Mouse (Mus musculus): ENCODE results near the gene Asb12. TPM values are rescaled to one million over a fixed set of nuclear protein-coding genes. Genes with fewer than 3 reads are reported as not detected.
A peak's percentile ranks its signal among the peaks of the same experiment; 100 is the strongest.
"Not testable (repeated sequence)": the region's sequence is repeated elsewhere in the genome, so short reads cannot be mapped to it uniquely, and the experiment has no call there.

Asb12 gene
- not detected in 2 replicates for polyA plus RNA-seq (2016; fragmentation: Nextera tagmentation; extraction: Ambion mirVana)

- H3K4me3 ChIP-seq, result no peak within 1 kb of the TSS
- 88% methylated on average over 2 of the region's 2 CpGs for WGBS
- DNase-seq (ENCODE audit: extremely low spot score, low spot score), result no peak
- H3K27ac ChIP-seq, result no peak within 1 kb of the TSS
- H3K9me3 ChIP-seq, result peaks cover 5% of the 10 kb centered on the region; the same call in 1 of the 2 replicates
- H3K4me1 ChIP-seq, result no peaks in the 10 kb centered on the region
- H3K27me3 ChIP-seq (ENCODE audit: poor library complexity, severe bottlenecking), result no peaks in the 10 kb centered on the region
- H3K36me3 ChIP-seq (replicated peaks), result no peaks in the 10 kb centered on the region
These were observed at the start of gene Asb12, which contains the start of gene Pfn5 for GRCm38 (mm10) chrX:95557887-95558286. Gene Asb12 (minus strand): TSS chrX:95557987. Gene Pfn5 (plus strand): TSS chrX:95558104.

- no peaks in the 10 kb centered on the region for H3K9me3 ChIP-seq
- H3K27ac ChIP-seq, result no peak overlapping the region
- WGBS, result 93% methylated on average over 5 of the region's 5 CpGs
- H3K27me3 ChIP-seq (ENCODE audit: poor library complexity, severe bottlenecking), result no peaks in the 10 kb centered on the region
- no peaks in the 10 kb centered on the region for H3K36me3 ChIP-seq (replicated peaks)
- no peak for DNase-seq (ENCODE audit: extremely low spot score, low spot score)
- no peaks in the 10 kb centered on the region for H3K4me1 ChIP-seq
- no peak overlapping the region for H3K4me3 ChIP-seq
These were observed 42.8 kb upstream of the Asb12 start for GRCm38 (mm10) chrX:95600609-95601008.

- Histone ChIP-seq H3K9me3 (no peaks in the 10 kb centered on the region), H3K4me1 (no peaks in the 10 kb centered on the region), H3K36me3 (replicated peaks) (no peaks in the 10 kb centered on the region), H3K27me3 (ENCODE audit: poor library complexity, severe bottlenecking) (no peaks in the 10 kb centered on the region), H3K27ac (no peak overlapping the region), H3K4me3 (no peak overlapping the region)
- WGBS, result 72% methylated on average over 4 of the region's 4 CpGs
- DNase-seq (ENCODE audit: extremely low spot score, low spot score), result no peak
These were observed 3.5 kb downstream of the Asb12 start for GRCm38 (mm10) chrX:95554321-95554720.

GRCm38 (mm10) chrX:95535493-95535892, 22.3 kb downstream of the Asb12 start:
- not testable (repeated sequence) for H3K27me3 ChIP-seq (ENCODE audit: poor library complexity, severe bottlenecking); DNase-seq (ENCODE audit: extremely low spot score, low spot score); H3K27ac ChIP-seq; H3K4me3 ChIP-seq; H3K36me3 ChIP-seq (replicated peaks); H3K9me3 ChIP-seq; H3K4me1 ChIP-seq
- WGBS, result 98% methylated on average over 2 of the region's 2 CpGs

- WGBS, result 90% methylated on average over 2 of the region's 2 CpGs
- no peaks in the 10 kb centered on the region for H3K36me3 ChIP-seq (replicated peaks)
- H3K27me3 ChIP-seq (ENCODE audit: poor library complexity, severe bottlenecking), result peaks cover 11% of the 10 kb centered on the region
- no peak overlapping the region for H3K27ac ChIP-seq
- no peaks in the 10 kb centered on the region for H3K9me3 ChIP-seq
- no peak for DNase-seq (ENCODE audit: extremely low spot score, low spot score)
- no peaks in the 10 kb centered on the region for H3K4me1 ChIP-seq
- H3K4me3 ChIP-seq, result no peak overlapping the region
These were observed 32.6 kb downstream of the Asb12 start for GRCm38 (mm10) chrX:95525166-95525565.

- H3K27ac ChIP-seq, result no peak overlapping the region
- H3K27me3 ChIP-seq (ENCODE audit: poor library complexity, severe bottlenecking), result peaks cover 12% of the 10 kb centered on the region
- no peak for DNase-seq (ENCODE audit: extremely low spot score, low spot score)
- no peaks in the 10 kb centered on the region for H3K36me3 ChIP-seq (replicated peaks)
- H3K4me1 ChIP-seq, result no peaks in the 10 kb centered on the region
- H3K9me3 ChIP-seq, result no peaks in the 10 kb centered on the region
- H3K4me3 ChIP-seq, result no peak overlapping the region
These were observed 33.9 kb downstream of the Asb12 start for GRCm38 (mm10) chrX:95523883-95524282.

GRCm38 (mm10) chrX:95457166-95457565, 100.6 kb downstream of the Asb12 start:
- H3K4me3 ChIP-seq, result no peak overlapping the region
- no peaks in the 10 kb centered on the region for H3K36me3 ChIP-seq (replicated peaks)
- no peaks in the 10 kb centered on the region for H3K27me3 ChIP-seq (ENCODE audit: poor library complexity, severe bottlenecking)
- DNase-seq (ENCODE audit: extremely low spot score, low spot score), result no peak
- WGBS, result 80% methylated on average over 3 of the region's 3 CpGs
- no peak overlapping the region for H3K27ac ChIP-seq
- no peaks in the 10 kb centered on the region for H3K9me3 ChIP-seq
- H3K4me1 ChIP-seq, result no peaks in the 10 kb centered on the region

- peaks cover 15% of the 10 kb centered on the region; the same call in 1 of the 2 replicates for H3K27me3 ChIP-seq (ENCODE audit: poor library complexity, severe bottlenecking)
- H3K27ac ChIP-seq, result no peak overlapping the region
- H3K9me3 ChIP-seq, result no peaks in the 10 kb centered on the region; the same call in 1 of the 2 replicates
- no peaks in the 10 kb centered on the region for H3K36me3 ChIP-seq (replicated peaks)
- peaks cover 23% of the 10 kb centered on the region for H3K4me1 ChIP-seq
- H3K4me3 ChIP-seq, result no peak overlapping the region
- WGBS, result 72% methylated on average over 2 of the region's 2 CpGs
- no peak for DNase-seq (ENCODE audit: extremely low spot score, low spot score)
These were observed 111.9 kb downstream of the Asb12 start for GRCm38 (mm10) chrX:95445866-95446265.

- 32% methylated on average over 3 of the region's 3 CpGs for WGBS
- peaks cover 23% of the 10 kb centered on the region for H3K4me1 ChIP-seq
- peak overlapping the region; percentile 87 for H3K27ac ChIP-seq
- peaks cover 15% of the 10 kb centered on the region; the same call in 1 of the 2 replicates for H3K27me3 ChIP-seq (ENCODE audit: poor library complexity, severe bottlenecking)
- H3K4me3 ChIP-seq, result peak overlapping the region; percentile 62
- no peaks in the 10 kb centered on the region for H3K36me3 ChIP-seq (replicated peaks)
- no peak for DNase-seq (ENCODE audit: extremely low spot score, low spot score)
- H3K9me3 ChIP-seq, result no peaks in the 10 kb centered on the region; the same call in 1 of the 2 replicates
These were observed 112.6 kb downstream of the Asb12 start for GRCm38 (mm10) chrX:95445141-95445540.

- Histone ChIP-seq H3K27ac (peak within 1 kb of the TSS; percentile 87), H3K4me3 (peak within 1 kb of the TSS; percentile 62), H3K27me3 (ENCODE audit: poor library complexity, severe bottlenecking) (peaks cover 15% of the 10 kb centered on the region; the same call in 1 of the 2 replicates), H3K36me3 (replicated peaks) (no peaks in the 10 kb centered on the region), H3K9me3 (no peaks in the 10 kb centered on the region; the same call in 1 of the 2 replicates), H3K4me1 (peaks cover 23% of the 10 kb centered on the region)
- peak; percentile 78 for DNase-seq (ENCODE audit: extremely low spot score, low spot score)
- WGBS, result 21% methylated on average over 19 of the region's 19 CpGs
These were observed 113.0 kb downstream of the Asb12 start, which contains the start of gene Amer1 for GRCm38 (mm10) chrX:95444776-95445111. Gene Amer1 (minus strand): TSS chrX:95444872.

GRCm38 (mm10) chrX:95443898-95444775, 113.7 kb downstream of the Asb12 start:
- no peak for DNase-seq (ENCODE audit: extremely low spot score, low spot score)
- peaks cover 3% of the 10 kb centered on the region; the same call in 1 of the 2 replicates for H3K36me3 ChIP-seq (replicated peaks)
- peak overlapping the region; percentile 62 for H3K4me3 ChIP-seq
- peaks cover 23% of the 10 kb centered on the region for H3K4me1 ChIP-seq
- 24% methylated on average over 42 of the region's 42 CpGs for WGBS
- peaks cover 15% of the 10 kb centered on the region; the same call in 1 of the 2 replicates for H3K27me3 ChIP-seq (ENCODE audit: poor library complexity, severe bottlenecking)
- no peaks in the 10 kb centered on the region; the same call in 1 of the 2 replicates for H3K9me3 ChIP-seq
- peak overlapping the region; percentile 87 for H3K27ac ChIP-seq

GRCm38 (mm10) chrX:95443390-95443789, 114.4 kb downstream of the Asb12 start:
- peak; percentile 15 for DNase-seq (ENCODE audit: extremely low spot score, low spot score)
- Histone ChIP-seq H3K4me3 (peak overlapping the region; percentile 62), H3K4me1 (peaks cover 23% of the 10 kb centered on the region), H3K27me3 (ENCODE audit: poor library complexity, severe bottlenecking) (peaks cover 15% of the 10 kb centered on the region; the same call in 1 of the 2 replicates), H3K9me3 (no peaks in the 10 kb centered on the region), H3K36me3 (replicated peaks) (peaks cover 3% of the 10 kb centered on the region; the same call in 1 of the 2 replicates), H3K27ac (peak overlapping the region; percentile 87)
- WGBS, result 36% methylated on average over 12 of the region's 12 CpGs

- no peak for DNase-seq (ENCODE audit: extremely low spot score, low spot score)
- 49% methylated on average over 1 of the region's 1 CpGs for WGBS
- no peaks in the 10 kb centered on the region for H3K9me3 ChIP-seq
- H3K27me3 ChIP-seq (ENCODE audit: poor library complexity, severe bottlenecking), result peaks cover 15% of the 10 kb centered on the region; the same call in 1 of the 2 replicates
- H3K36me3 ChIP-seq (replicated peaks), result peaks cover 7% of the 10 kb centered on the region; the same call in 1 of the 2 replicates
- peaks cover 23% of the 10 kb centered on the region for H3K4me1 ChIP-seq
- H3K4me3 ChIP-seq, result peak overlapping the region; percentile 5; the same call in 1 of the 2 replicates
- no peak overlapping the region for H3K27ac ChIP-seq
These were observed 115.5 kb downstream of the Asb12 start for GRCm38 (mm10) chrX:95442261-95442660.
